Mouse (Mus musculus): ENCODE results near the gene Atp6v1b1.

- TF ChIP-seq POLR2A (IDR thresholded peaks at IDR 0.05; ENCODE audit: insufficient read length, low read depth) (no peak), TCF12 (IDR thresholded peaks at IDR 0.05; ENCODE audit: insufficient read depth, poor library complexity, severe bottlenecking) (no peak), TCF3 (IDR thresholded peaks at IDR 0.05; ENCODE audit: insufficient read length, low read depth) (no peak), MAX (IDR thresholded peaks at IDR 0.05; ENCODE audit: low read depth) (no peak), MYOD1 (IDR thresholded peaks at IDR 0.05; ENCODE audit: control insufficient read depth in 1 of 3, insufficient read length in 2 of 3, low read depth in 2 of 3) (no peak), MYOG (IDR thresholded peaks at IDR 0.05; ENCODE audit: control insufficient read depth in 1 of 3, insufficient read depth in 1 of 3, insufficient read length in 2 of 3, low read depth in 2 of 3) (no peak), POLR2AphosphoS2 (IDR thresholded peaks at IDR 0.05; ENCODE audit: insufficient read length, low read depth) (no peak)
These were observed 39.1 kb upstream of the Atp6v1b1 start for GRCm38 (mm10) chr6:83703722-83704078.
